Mouse (Mus musculus): Measurements from ENCODE around the gene Cspg4. TPM values are rescaled to one million over a fixed set of nuclear protein-coding genes. Genes with fewer than 3 reads are reported as not detected.

The Cspg4 gene
- not detected for total RNA-seq (2023)

GRCm38 (mm10) chr9:56864832-56865231, at the start of gene Cspg4:
Cspg4 (plus strand) TSS chr9:56865033.

DNA sequence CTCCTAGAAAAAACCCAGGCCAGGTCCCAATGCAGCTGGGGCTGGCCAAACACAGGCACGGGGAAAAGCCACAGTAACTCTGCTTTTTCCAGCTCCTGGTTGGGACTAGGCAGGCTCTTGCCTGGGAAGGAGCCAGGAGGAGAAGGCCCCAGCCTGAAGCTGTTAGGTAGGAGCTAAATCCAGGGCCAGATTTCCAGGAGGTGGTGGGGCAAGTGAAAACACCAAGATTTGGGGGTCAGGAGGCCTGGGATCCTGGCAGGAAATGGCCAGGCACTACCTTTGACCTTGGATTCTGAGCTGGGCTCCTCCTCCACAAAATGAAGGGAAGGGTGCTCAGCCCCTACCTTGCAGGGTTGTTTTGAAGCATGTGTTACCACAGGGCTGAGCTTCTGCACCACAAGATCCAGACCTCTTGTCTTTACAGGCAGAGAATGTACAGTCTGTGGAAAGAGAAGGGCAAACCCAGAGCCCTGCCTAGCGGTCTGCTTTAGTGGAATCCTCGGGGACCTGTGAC, 560 bp upstream of the Cspg4 start, which contains the start of gene Odf3l1:
TSS of gene Odf3l1 (minus strand) at position 464 of the 514 bp plus-strand sequence.

GRCm38 (mm10) chr9:56928041-56928811, 63.4 kb downstream of the Cspg4 start, which contains the start of gene Snx33:
Snx33 (minus strand) TSS chr9:56928371.

GRCm38 (mm10) chr9:56937223-56938160, 72.7 kb downstream of the Cspg4 start, which contains the start of gene Imp3:
Imp3 (plus strand) TSS chr9:56937475.

Other genes with a start within 250 kb of the Cspg4 start
- gene Lingo1, start 68.6 kb upstream of the Cspg4 start, total RNA-seq (2023), result not detected
- not detected for gene Odf3l1, start 354 bp upstream of the Cspg4 start, total RNA-seq (2023)
- gene Snx33, start 63.3 kb downstream of the Cspg4 start, total RNA-seq (2023), result 11.0 TPM
- gene Imp3, start 72.4 kb downstream of the Cspg4 start, total RNA-seq (2023), result 97.6 TPM
- 7.8 TPM for gene Snupn, start 85.8 kb downstream of the Cspg4 start, total RNA-seq (2023)
- 8.1 TPM for gene Ptpn9, start 129.9 kb downstream of the Cspg4 start, total RNA-seq (2023)
- 101 TPM for gene Sin3a, start 207.0 kb downstream of the Cspg4 start, total RNA-seq (2023)

All from CD8-positive naive resting alpha-beta T cell, adult 57 days (primary cell).